Mouse (Mus musculus): ENCODE measurements at regions not wholly inside any gene's neighbourhood (a gene's known extent, or its start where the extent isn't known, plus 50 kb on each side); places are given as distances from the start of the nearest gene placed in this dataset.
A peak's percentile ranks its signal among the peaks of the same experiment; 100 is the strongest.

DNA sequence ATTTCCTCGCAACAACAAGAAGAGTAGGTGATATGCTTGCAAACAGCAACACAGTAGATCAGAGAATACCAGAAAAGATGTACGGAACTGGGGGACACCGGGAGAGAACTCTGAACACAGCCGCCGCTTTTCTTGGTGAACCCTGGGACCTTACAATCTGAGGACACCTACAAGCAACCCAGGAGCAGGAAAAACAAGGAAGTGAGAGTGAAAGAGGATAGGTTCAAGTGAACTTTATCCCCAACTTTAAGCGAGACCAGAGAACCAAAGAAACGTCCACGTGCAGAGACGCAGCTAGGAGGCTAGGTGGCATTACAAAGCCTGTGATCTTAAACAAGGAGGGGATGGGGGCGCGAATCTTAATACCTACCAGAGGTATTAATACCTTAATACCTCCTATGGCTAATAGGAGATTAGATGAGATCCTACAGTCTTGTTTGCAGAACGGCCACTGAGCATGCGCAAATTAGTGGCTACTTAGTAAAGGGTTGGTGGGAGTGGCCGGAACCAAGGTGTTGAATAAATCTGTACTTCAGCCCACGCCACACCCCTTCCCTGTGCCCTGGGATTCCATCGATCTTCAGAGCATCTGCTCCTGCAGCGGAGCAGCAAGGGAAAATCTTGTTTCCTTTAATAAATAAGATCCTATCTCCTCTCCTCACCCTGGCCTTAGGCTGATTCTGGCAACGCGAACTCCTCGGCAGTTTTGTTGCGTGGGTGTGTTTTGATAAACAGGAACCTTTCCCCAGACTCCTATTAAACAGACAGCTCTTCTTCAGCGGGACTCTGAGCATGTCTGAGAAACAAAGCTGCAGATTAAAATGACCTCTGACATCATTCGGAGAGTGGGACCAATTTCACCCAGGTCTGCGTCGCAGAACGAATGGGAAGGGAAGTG, 64.6 kb upstream of the Cdh5 start:
- no peak for DNase-seq (ENCODE audit: low spot score)

DNA sequence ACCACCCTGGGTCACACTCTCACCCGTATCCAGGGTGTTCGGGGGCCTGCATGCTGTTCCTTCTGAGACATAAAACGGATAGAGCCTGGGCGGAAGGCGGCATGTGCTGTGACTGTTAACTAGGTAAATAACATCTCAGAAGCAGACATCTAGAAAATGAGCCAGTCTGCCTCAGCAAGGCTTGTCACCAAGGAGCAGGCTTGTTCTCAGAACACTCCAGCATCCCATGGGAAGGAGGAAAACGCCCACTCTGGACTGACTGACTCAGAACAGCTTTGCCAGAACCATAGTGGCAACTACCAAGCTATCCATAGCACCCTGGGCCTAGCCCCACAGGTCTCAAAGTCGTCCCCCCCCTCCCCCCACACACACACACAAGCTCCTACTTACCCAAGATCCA, 63.8 kb upstream of the Cdh5 start:
- no peak for DNase-seq (ENCODE audit: low spot score)

DNA sequence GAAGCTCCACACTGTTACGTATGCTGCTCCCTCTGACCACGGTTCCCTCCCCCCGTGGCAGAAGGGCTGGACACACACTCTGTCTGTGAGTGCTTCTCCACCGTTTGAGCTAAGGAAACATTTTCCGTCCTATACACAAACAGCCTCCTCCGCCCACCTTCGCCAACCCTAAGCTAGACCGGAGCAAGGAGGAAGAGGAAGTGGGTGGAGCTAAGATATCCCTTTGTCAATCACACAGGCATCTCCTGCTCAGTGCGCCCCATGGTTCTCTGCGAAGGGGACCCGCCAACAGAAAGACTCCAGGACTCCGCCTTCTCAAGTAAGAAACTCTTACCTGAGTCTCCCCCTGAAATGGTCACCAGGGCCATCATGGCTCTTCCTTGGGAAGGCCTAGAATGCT, 61.9 kb upstream of the Cdh5 start:
- no peak for DNase-seq (ENCODE audit: low spot score)

DNA sequence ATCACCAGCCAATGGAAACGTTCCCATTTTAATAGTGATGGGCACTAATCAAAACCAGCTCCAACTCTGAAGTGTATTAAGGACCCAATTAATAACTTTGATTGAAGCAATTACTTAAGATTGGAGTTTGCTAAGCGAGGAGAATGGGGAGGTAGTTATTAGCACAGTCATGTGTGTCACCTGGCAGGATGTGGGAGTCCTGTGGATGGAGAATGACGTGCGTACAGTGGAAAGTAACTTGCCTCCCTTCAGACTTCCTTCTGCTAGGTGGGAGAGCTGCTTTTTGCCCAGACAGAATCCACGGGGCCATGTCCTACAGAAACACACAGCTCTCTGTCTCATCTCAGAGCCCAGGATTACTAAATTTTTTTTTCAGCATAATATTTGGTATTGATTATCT, 59.9 kb upstream of the Cdh5 start:
- DNase-seq (ENCODE audit: low spot score): no peak

DNA sequence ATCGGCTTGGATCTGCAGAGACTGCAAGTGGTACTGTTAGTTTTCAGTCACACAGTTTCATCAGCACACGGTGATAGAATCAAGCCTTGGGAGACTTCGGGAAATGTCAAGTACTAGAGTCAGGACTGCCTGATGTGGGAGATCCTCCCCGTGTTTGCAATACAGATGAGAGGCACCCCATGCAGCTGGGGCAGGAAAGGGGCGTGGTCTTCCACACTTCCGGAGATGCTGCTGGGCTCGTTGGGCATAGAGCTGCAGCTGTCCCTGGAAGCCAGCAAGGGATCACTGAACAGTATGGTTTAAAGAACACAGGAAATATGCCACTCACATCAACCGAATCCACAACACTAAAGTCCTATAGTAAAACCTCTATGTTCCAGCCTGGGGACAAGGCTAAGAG, 59.0 kb upstream of the Cdh5 start:
- DNase-seq (ENCODE audit: low spot score): peak; percentile 41

DNA sequence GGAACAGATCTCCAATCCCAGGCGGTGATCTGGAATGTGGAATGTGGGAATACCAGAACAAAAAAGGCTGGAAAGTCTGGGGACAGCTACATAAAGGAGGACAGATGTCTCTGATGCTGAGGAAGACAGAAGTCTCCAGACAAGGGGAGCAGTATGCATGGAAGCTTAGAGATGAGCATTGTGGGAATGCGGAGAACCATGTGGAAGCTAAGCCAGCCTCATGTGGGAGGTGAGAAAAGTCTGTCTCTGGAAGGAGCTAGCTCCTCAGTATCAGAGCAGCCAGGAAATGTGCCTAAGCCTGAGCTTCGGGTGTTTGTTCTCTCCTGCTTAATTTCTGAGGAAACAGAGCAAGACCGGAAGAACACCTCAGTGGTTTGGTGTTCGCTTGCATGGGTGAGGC, 53.4 kb upstream of the Cdh5 start:
- no peak for DNase-seq (ENCODE audit: low spot score)

DNA sequence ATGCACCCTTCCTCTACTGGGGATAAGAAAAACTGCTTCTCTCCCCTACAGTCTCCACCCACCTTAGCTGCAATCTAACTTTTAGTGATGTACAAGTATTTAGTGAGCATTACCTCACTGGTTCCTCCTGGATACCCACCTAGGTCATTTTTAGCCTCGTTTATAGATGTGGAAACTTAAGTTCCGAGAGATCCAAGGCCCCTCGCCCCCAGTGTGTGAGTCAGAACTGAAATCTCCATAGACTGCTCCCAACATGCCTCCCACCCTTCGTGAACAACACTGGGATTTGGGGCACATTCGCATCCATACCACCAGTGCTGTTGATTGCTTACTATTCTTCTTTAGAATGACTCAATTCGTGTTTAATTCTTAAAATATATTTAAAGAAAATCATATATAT, 52.2 kb upstream of the Cdh5 start:
- DNase-seq (ENCODE audit: low spot score): no peak

DNA sequence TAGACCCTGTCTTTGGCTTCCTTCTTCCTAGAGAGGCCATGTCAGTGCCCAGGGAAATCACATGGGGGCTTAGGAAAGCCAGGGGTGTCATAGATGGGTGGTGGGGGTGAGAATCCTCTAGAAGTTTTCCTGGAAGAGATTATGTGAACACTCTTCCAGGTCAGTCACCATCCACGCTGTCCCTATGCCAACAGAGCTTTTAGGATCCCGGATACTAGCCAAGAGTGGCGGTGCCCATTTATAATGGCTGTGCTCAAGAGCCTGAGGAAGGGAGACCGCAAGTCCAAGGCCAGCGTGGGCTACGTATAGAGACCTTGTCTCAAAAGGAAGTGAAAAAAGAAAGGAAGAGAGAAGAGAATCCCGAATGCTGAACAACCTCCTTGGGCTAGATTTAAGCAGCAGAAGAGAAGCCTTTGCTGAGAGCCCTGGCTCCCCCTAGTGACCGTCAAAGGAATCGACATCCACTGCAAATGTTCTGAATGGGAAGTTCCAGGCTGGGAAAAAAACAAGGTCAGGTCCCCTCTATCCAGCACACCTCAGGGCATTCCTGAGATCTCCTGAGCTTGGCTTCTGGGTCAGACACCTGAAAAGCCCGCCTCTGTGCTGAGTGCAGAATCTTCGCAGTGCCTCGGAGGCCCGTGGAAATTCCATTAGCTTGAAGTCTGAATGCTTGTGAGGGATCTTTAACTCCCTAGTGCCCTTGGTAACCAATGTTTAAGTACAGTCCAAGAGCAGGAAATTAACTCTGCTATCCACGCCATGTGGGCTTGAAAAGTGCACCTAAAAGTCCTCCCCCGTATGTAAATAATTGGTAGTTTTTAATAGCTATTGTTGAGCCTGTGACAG, 50.5 kb upstream of the Cdh5 start:
- peak; percentile 87 for DNase-seq (ENCODE audit: low spot score)

DNA sequence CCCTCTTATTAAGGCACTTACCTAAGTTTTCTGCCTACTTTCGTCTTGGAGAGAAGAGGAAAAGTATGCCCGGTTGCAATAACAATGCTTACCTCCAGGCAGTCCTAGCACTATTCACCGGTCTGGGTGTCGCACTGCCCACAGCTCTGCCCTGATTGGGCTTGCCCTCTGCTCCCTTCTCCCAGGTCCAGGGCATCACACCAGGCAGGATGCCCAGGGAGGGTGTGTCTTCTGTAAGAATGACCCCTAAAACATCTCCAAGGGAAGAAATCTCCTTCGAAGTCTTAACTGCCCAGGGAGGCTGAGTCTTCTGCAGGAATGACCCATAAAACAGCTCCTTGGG, 49.9 kb upstream of the Cdh5 start:
- no peak for DNase-seq (ENCODE audit: low spot score)

All from embryo, embryonic 10.5 days (tissue).